Mouse (Mus musculus): ENCODE data around the gene Ngrn. TPM values are rescaled to one million over a fixed set of nuclear protein-coding genes. Genes with fewer than 3 reads are reported as not detected.

The Ngrn gene
- polyA plus RNA-seq, 1 experiment from 2014 or later, result 40.1 TPM

- WGBS, result 61% methylated on average over 2 of the region's 2 CpGs
Observed at GRCm38 (mm10) chr7:80257706-80258105, 3.3 kb upstream of the Ngrn start.

GRCm38 (mm10) chr7:80261372-80261990 lies 466 bp downstream of the Ngrn start:
- H3K27ac ChIP-seq (ENCODE audit: low read depth), result peak overlapping the region; percentile 78
- peak; percentile 26 for DNase-seq
- peak; percentile 70 for ATAC-seq (ENCODE audit: insufficient read depth)
- H3K4me1 ChIP-seq (ENCODE audit: insufficient read depth), result no peaks in the 10 kb centered on the region
- peak overlapping the region; percentile 85 for H3K9ac ChIP-seq
- peak overlapping the region; percentile 76 for H3K4me3 ChIP-seq (ENCODE audit: low read depth, low read length)
- H3K27me3 ChIP-seq (ENCODE audit: insufficient read depth, low read length), result no peaks in the 10 kb centered on the region
- TF ChIP-seq CTCF (IDR thresholded peaks at IDR 0.05; ENCODE audit: low read depth), result no peak
- no peaks in the 10 kb centered on the region for H3K9me3 ChIP-seq (ENCODE audit: low read depth, low read length)
- under 1% methylated on average over 32 of the region's 32 CpGs for WGBS
- peak overlapping the region; percentile 77 for H3K4me2 ChIP-seq
- peaks cover 35% of the 10 kb centered on the region for H3K36me3 ChIP-seq (ENCODE audit: insufficient read depth)

More at GRCm38 (mm10) chr7:80257706-80258105, 3.3 kb upstream of the Ngrn start:
- Histone ChIP-seq H3K27me3 (ENCODE audit: insufficient read depth, low read length) (no peaks in the 10 kb centered on the region), H3K4me2 (no peak overlapping the region), H3K9ac (no peak overlapping the region), H3K4me3 (ENCODE audit: low read depth, low read length) (no peak overlapping the region), H3K27ac (ENCODE audit: low read depth) (no peak overlapping the region), H3K36me3 (ENCODE audit: insufficient read depth) (no peaks in the 10 kb centered on the region), H3K9me3 (ENCODE audit: low read depth, low read length) (no peaks in the 10 kb centered on the region), H3K4me1 (ENCODE audit: insufficient read depth) (no peaks in the 10 kb centered on the region)
- no peak for TF ChIP-seq CTCF (IDR thresholded peaks at IDR 0.05; ENCODE audit: low read depth)
- DNase-seq (no peak), ATAC-seq (ENCODE audit: insufficient read depth) (no peak)

GRCm38 (mm10) chr7:80264606-80265005 lies 3.6 kb downstream of the Ngrn start:
- no peak for ATAC-seq (ENCODE audit: insufficient read depth)
- WGBS, result 93% methylated on average over 12 of the region's 12 CpGs

GRCm38 (mm10) chr7:80267764-80268163 lies 6.7 kb downstream of the Ngrn start:
- H3K4me2 ChIP-seq, result no peak overlapping the region
- DNase-seq, result no peak
- 71% methylated on average over 1 of the region's 1 CpGs for WGBS
- no peak overlapping the region for H3K9ac ChIP-seq
- no peak for ATAC-seq (ENCODE audit: insufficient read depth)
- no peak overlapping the region for H3K27ac ChIP-seq (ENCODE audit: low read depth)
- no peaks in the 10 kb centered on the region for H3K9me3 ChIP-seq (ENCODE audit: low read depth, low read length)
- peaks cover 8% of the 10 kb centered on the region; the same call in 1 of the 2 replicates for H3K4me1 ChIP-seq (ENCODE audit: insufficient read depth)
- peaks cover 46% of the 10 kb centered on the region for H3K36me3 ChIP-seq (ENCODE audit: insufficient read depth)
- TF ChIP-seq CTCF (IDR thresholded peaks at IDR 0.05; ENCODE audit: low read depth), result no peak
- no peaks in the 10 kb centered on the region for H3K27me3 ChIP-seq (ENCODE audit: insufficient read depth, low read length)
- no peak overlapping the region for H3K4me3 ChIP-seq (ENCODE audit: low read depth, low read length)

More at GRCm38 (mm10) chr7:80264606-80265005, 3.6 kb downstream of the Ngrn start:
- H3K9ac ChIP-seq, result no peak overlapping the region
- H3K27me3 ChIP-seq (ENCODE audit: insufficient read depth, low read length), result no peaks in the 10 kb centered on the region
- H3K4me2 ChIP-seq, result no peak overlapping the region
- H3K4me3 ChIP-seq (ENCODE audit: low read depth, low read length), result no peak overlapping the region
- no peaks in the 10 kb centered on the region for H3K9me3 ChIP-seq (ENCODE audit: low read depth, low read length)
- peaks cover 42% of the 10 kb centered on the region for H3K36me3 ChIP-seq (ENCODE audit: insufficient read depth)
- TF ChIP-seq CTCF (IDR thresholded peaks at IDR 0.05; ENCODE audit: low read depth), result no peak
- no peak for DNase-seq
- H3K4me1 ChIP-seq (ENCODE audit: insufficient read depth), result peaks cover 4% of the 10 kb centered on the region; the same call in 1 of the 2 replicates
- H3K27ac ChIP-seq (ENCODE audit: low read depth), result no peak overlapping the region

DNA sequence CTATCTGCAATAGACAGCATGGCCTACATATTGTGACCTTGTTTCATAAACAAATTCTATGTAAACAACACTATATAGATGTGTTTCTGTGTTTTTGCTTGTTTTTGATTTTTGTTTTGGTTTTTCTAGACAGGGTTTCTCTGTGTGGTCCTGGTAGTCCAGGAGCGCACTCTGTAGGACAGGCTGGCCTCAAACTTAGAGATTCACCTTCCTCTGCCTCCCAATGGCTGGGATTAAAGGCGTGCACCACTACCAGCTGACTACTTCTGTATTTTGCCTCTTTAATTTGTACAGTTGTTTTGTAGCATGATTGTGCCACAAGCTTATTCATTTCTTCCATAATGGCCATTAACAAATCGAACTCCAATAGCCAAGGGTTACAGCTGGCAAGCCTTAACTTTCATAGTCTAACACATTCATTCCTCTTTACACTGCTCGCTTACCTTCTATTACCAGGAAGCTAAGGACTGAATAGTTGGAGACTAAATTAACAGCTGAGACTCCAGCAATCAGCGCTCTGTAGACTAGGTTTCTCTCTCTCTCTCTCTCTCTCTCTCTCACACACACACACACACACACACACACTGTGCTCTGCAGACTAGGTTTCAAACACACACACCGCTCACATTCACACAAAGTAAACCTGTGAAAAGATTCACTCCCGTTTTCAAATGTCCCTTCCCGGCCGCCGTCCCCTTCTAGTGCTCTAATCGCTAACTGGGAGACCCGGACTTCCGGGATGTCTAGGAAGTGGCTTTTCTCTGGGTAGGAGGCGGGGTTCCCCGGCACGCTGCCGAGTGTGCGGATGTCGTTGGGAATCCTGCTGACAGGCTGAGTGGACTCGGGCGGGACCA lies 8.1 kb downstream of the Ngrn start, which contains the start of gene Vps33b:
TSS of gene Vps33b (plus strand) at position 753 of the 854 bp plus-strand sequence.
- H3K27ac ChIP-seq (ENCODE audit: low read depth), result peak within 1 kb of the TSS; percentile 63; the same call in 1 of the 2 replicates
- TF ChIP-seq CTCF (IDR thresholded peaks at IDR 0.05; ENCODE audit: low read depth), result no peak

GRCm38 (mm10) chr7:80269751-80270255 lies 8.8 kb downstream of the Ngrn start:
- peak; percentile 37 for DNase-seq
- peaks cover 40% of the 10 kb centered on the region for H3K36me3 ChIP-seq (ENCODE audit: insufficient read depth)
- peak overlapping the region; percentile 90 for H3K4me2 ChIP-seq
- peaks cover 8% of the 10 kb centered on the region; the same call in 1 of the 2 replicates for H3K4me1 ChIP-seq (ENCODE audit: insufficient read depth)
- peak overlapping the region; percentile 82 for H3K4me3 ChIP-seq (ENCODE audit: low read depth, low read length)
- peak overlapping the region; percentile 45; the same call in 1 of the 2 replicates for H3K27ac ChIP-seq (ENCODE audit: low read depth)
- ATAC-seq (ENCODE audit: insufficient read depth), result peak; percentile 72
- H3K9me3 ChIP-seq (ENCODE audit: low read depth, low read length), result peaks cover 4% of the 10 kb centered on the region; the same call in 1 of the 2 replicates
- WGBS, result under 1% methylated on average over 23 of the region's 23 CpGs
- H3K27me3 ChIP-seq (ENCODE audit: insufficient read depth, low read length), result no peaks in the 10 kb centered on the region
- H3K9ac ChIP-seq, result peak overlapping the region; percentile 75
- TF ChIP-seq CTCF (IDR thresholded peaks at IDR 0.05; ENCODE audit: low read depth), result no peak

More for the DNA sequence above, 8.1 kb downstream of the Ngrn start, which contains the start of gene Vps33b:
- peak within 1 kb of the TSS; percentile 75 for H3K9ac ChIP-seq
- H3K9me3 ChIP-seq (ENCODE audit: low read depth, low read length), result no peaks in the 10 kb centered on the region
- no peaks in the 10 kb centered on the region for H3K27me3 ChIP-seq (ENCODE audit: insufficient read depth, low read length)
- H3K36me3 ChIP-seq (ENCODE audit: insufficient read depth), result peaks cover 40% of the 10 kb centered on the region
- ATAC-seq (ENCODE audit: insufficient read depth) (peak; percentile 94), DNase-seq (peak; percentile 98)
- H3K4me3 ChIP-seq (ENCODE audit: low read depth, low read length), result peak within 1 kb of the TSS; percentile 82
- peak within 1 kb of the TSS; percentile 90 for H3K4me2 ChIP-seq
- peaks cover 8% of the 10 kb centered on the region; the same call in 1 of the 2 replicates for H3K4me1 ChIP-seq (ENCODE audit: insufficient read depth)
- WGBS, result 3% methylated on average over 21 of the region's 21 CpGs

Data from lung, embryonic 14.5 days (tissue).